Mouse (Mus musculus) liver, embryonic 16.5 days (tissue): ENCODE measurements around the gene Dgcr6. TPM values are rescaled to one million over a fixed set of nuclear protein-coding genes. Genes with fewer than 3 reads are reported as not detected.
"Not testable (repeated sequence)": the region's sequence is repeated elsewhere in the genome, so short reads cannot be mapped to it uniquely, and the experiment has no call there.

Experiments
- ATAC-seq: fragments of 200-750 bp; cut with Nextera tagmentation; 2 replicates; pipeline ENCODE4 v1.8.0; 2017; ENCODE audit warnings: low read depth, mild to moderate bottlenecking, moderate number of reproducible peaks, moderate library complexity
- H3K27ac ChIP-seq: fragments of 300-500 bp; sonication (generic); 2 replicates; pipeline ENCODE4 v1.5.1; 2014; ENCODE audit warnings: mild to moderate bottlenecking, low read length
- H3K27me3 ChIP-seq: fragments of 300-500 bp; sonication (generic); 2 replicates; pipeline ENCODE4 v1.6.1; 2014; ENCODE audit warnings: low read depth, low read length, mixed read lengths; ENCODE audit not compliant: control insufficient read depth, insufficient read depth
- H3K36me3 ChIP-seq: fragments of 300-500 bp; sonication (generic); 2 replicates; pipeline ENCODE4 v1.6.1; 2014; ENCODE audit warnings: mild to moderate bottlenecking; ENCODE audit not compliant: control insufficient read depth, insufficient read depth
- H3K4me1 ChIP-seq: fragments of 300-500 bp; sonication (generic); 2 replicates; pipeline ENCODE4 v1.6.1; 2014; ENCODE audit warnings: low read depth, low read length, mixed read lengths; ENCODE audit not compliant: control insufficient read depth
- H3K4me2 ChIP-seq: fragments of 300-500 bp; sonication (generic); 2 replicates; pipeline ENCODE4 v1.6.1; 2014; ENCODE audit warnings: low read depth, low read length, mixed read lengths
- H3K4me3 ChIP-seq: fragments of 300-500 bp; sonication (generic); 2 replicates; pipeline ENCODE4 v1.5.1; 2014; ENCODE audit warnings: low read depth, mild to moderate bottlenecking, low read length
- H3K9ac ChIP-seq: fragments of 300-500 bp; sonication (generic); 2 replicates; pipeline ENCODE4 v1.6.1; 2014; ENCODE audit warnings: low read depth, low read length
- H3K9me3 ChIP-seq: fragments of 300-500 bp; sonication (generic); replicated peaks from 2 replicates; pipeline ENCODE4 v1.6.1; 2016; ENCODE audit warnings: low read length; ENCODE audit not compliant: control insufficient read depth
- WGBS: fragments of 180-500 bp; shearing (Covaris S2); extraction: QIAGEN DNeasy Blood & Tissue Kit; methylation state at CpG from one replicate; pipeline ENCODE4 v1.1.7; 2014; ENCODE audit not compliant: insufficient replicate concordance; 5-methylcytosine and 5-hydroxymethylcytosine counted together
- polyA plus RNA-seq: library from polyadenylated mRNA; unstranded; fragments of >200 nt; fragmentation: Nextera tagmentation; extraction: Ambion mirVana; gene quantifications from 2 replicates; pipeline ENCODE4 v1.2.1, GENCODE M21; 2015

Dgcr6 gene
- 17.1 and 18.1 TPM in 2 replicates for polyA plus RNA-seq

DNA sequence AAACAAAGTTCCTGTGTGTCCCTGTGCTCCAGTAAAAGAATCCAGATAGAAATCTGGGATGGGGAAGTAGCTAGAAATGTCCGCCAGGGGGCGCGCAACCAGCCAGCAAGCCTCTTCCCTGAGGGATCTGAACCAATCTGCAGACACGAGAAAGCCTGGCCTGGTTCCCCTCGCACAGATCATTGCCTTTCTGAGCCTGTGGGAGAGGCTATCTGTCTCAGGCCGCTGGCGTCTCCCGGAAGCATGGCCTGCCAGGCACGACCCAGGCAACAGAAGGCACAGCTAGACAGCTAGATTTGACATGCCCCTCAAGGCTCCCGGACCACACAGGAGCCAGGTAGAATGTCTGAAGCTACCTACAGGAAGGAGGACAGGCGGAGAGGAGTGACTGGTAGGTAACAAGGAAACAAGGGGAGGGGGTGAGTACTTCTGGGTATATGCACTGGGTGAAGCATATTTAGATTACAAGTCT lies at the start of gene Dgcr6:
TSS of gene Dgcr6 (plus strand) at position 130 of the 472 bp plus-strand sequence.
- no peaks in the 10 kb centered on the region for H3K9me3 ChIP-seq
- no peak within 1 kb of the TSS for H3K4me2 ChIP-seq
- H3K27me3 ChIP-seq = no peaks in the 10 kb centered on the region
- H3K36me3 ChIP-seq = no peaks in the 10 kb centered on the region
- H3K9ac ChIP-seq = no peak within 1 kb of the TSS; the same call in 1 of the 2 replicates
- ATAC-seq = peak; percentile 27; the same call in 1 of the 2 replicates
- WGBS = 12% methylated on average over 11 of the region's 11 CpGs
- no peak within 1 kb of the TSS for H3K27ac ChIP-seq
- H3K4me3 ChIP-seq = no peak within 1 kb of the TSS
- no peaks in the 10 kb centered on the region; the same call in 1 of the 2 replicates for H3K4me1 ChIP-seq

DNA sequence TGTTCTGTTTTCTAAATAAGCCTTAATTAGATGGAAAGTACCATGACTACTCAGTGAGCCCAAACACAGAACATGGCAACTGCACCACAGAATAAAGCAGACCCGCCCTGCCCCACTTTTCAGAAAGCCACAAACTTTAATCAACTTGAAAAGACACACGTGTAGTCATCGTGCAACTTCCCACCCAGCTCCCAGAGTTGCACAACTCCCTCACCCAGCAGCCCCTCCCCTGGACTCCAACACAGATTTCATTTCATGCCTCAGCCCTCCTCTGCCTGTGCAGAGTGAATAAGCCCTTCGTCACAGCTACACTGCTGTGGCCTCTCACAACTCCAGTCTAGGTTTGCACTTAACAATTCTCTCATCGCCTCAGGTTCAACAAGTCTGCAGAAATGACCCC lies 48.1 kb upstream of the Dgcr6 start:
- H3K36me3 ChIP-seq = no peaks in the 10 kb centered on the region
- no peak overlapping the region for H3K27ac ChIP-seq
- no peak overlapping the region for H3K4me2 ChIP-seq
- H3K9ac ChIP-seq = no peak overlapping the region
- H3K4me3 ChIP-seq = no peak overlapping the region
- no peaks in the 10 kb centered on the region for H3K4me1 ChIP-seq
- H3K9me3 ChIP-seq = no peaks in the 10 kb centered on the region
- ATAC-seq = no peak
- WGBS = 32% methylated on average over 5 of the region's 5 CpGs
- H3K27me3 ChIP-seq = no peaks in the 10 kb centered on the region

GRCm38 (mm10) chr16:18007083-18007482 lies 45.6 kb upstream of the Dgcr6 start:
- Histone ChIP-seq H3K36me3 (no peaks in the 10 kb centered on the region), H3K4me1 (no peaks in the 10 kb centered on the region), H3K27ac (no peak overlapping the region), H3K9ac (no peak overlapping the region), H3K4me3 (no peak overlapping the region), H3K27me3 (no peaks in the 10 kb centered on the region), H3K9me3 (no peaks in the 10 kb centered on the region), H3K4me2 (no peak overlapping the region)
- WGBS = 37% methylated on average over 4 of the region's 4 CpGs
- no peak for ATAC-seq

DNA sequence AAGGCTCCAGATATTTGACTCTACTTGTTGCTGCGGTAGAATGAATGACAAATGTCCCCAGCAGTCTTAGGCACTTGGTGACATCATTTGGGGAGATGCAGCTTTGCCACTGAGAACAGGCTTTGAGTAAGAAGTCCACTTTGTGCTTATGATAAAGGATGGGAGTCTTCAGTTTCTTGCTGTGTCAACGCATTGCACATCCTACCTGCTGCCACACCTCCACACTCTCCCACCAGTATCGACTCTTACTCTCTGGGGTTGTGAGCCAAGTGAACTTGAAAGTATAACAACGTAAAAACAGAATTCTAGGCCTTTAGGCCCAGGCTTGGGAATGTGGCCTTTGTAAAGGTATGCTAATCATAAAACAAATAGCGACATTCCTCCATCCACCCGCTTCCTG lies 41.6 kb upstream of the Dgcr6 start:
- no peaks in the 10 kb centered on the region for H3K4me1 ChIP-seq
- H3K27me3 ChIP-seq = no peaks in the 10 kb centered on the region
- H3K9me3 ChIP-seq = no peaks in the 10 kb centered on the region
- H3K4me3 ChIP-seq = no peak overlapping the region
- WGBS = 64% methylated on average over 6 of the region's 6 CpGs
- no peak overlapping the region for H3K9ac ChIP-seq
- H3K27ac ChIP-seq = no peak overlapping the region
- H3K4me2 ChIP-seq = no peak overlapping the region
- H3K36me3 ChIP-seq = no peaks in the 10 kb centered on the region
- ATAC-seq = no peak

- not testable (repeated sequence) for H3K4me2 ChIP-seq, H3K4me1 ChIP-seq, H3K9me3 ChIP-seq, H3K9ac ChIP-seq, H3K4me3 ChIP-seq, H3K27me3 ChIP-seq, H3K36me3 ChIP-seq, H3K27ac ChIP-seq, ATAC-seq
- 58% methylated on average over 3 of the region's 4 CpGs for WGBS
These were observed 36.2 kb upstream of the Dgcr6 start for GRCm38 (mm10) chr16:18016482-18016881.

- WGBS = 43% methylated on average over 8 of the region's 8 CpGs
- H3K27ac ChIP-seq = no peak overlapping the region
- H3K4me1 ChIP-seq = no peaks in the 10 kb centered on the region
- peak; percentile 78 for ATAC-seq
- H3K9me3 ChIP-seq = no peaks in the 10 kb centered on the region
- H3K9ac ChIP-seq = no peak overlapping the region
- no peak overlapping the region for H3K4me3 ChIP-seq
- no peak overlapping the region for H3K4me2 ChIP-seq
- H3K27me3 ChIP-seq = no peaks in the 10 kb centered on the region
- no peaks in the 10 kb centered on the region for H3K36me3 ChIP-seq
These were observed 29.7 kb upstream of the Dgcr6 start for GRCm38 (mm10) chr16:18022780-18023557.

GRCm38 (mm10) chr16:18027371-18027770 lies 25.3 kb upstream of the Dgcr6 start:
- Histone ChIP-seq H3K4me3 (no peak overlapping the region), H3K9me3 (no peaks in the 10 kb centered on the region), H3K4me2 (no peak overlapping the region), H3K27me3 (no peaks in the 10 kb centered on the region), H3K27ac (no peak overlapping the region), H3K36me3 (no peaks in the 10 kb centered on the region), H3K9ac (no peak overlapping the region), H3K4me1 (no peaks in the 10 kb centered on the region)
- 32% methylated on average over 2 of the region's 2 CpGs for WGBS
- no peak for ATAC-seq

DNA sequence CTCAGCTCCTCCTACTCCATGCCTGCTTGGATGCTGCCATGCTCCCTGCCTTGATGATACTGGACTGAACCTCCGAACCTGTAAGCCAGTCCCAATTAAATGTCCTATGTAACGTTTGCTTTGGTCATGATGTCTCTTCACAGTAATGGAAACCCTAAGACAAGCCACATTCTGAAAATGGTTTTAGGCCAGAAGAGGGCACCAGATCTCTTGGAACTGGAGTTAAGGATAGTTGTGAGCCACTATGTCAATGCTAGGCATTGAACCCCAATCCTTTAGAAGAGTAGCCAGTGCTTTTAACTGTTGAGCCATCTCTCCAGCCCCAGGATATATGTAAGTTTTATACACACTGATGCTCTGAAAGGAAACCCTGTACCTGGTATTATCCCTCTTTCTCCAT lies 20.9 kb upstream of the Dgcr6 start:
- no peaks in the 10 kb centered on the region for H3K36me3 ChIP-seq
- ATAC-seq = no peak
- no peak overlapping the region for H3K4me2 ChIP-seq
- no peaks in the 10 kb centered on the region for H3K27me3 ChIP-seq
- no peak overlapping the region for H3K9ac ChIP-seq
- no peak overlapping the region for H3K27ac ChIP-seq
- H3K4me1 ChIP-seq = no peaks in the 10 kb centered on the region; the same call in 1 of the 2 replicates
- 33% methylated on average over 2 of the region's 2 CpGs for WGBS
- H3K4me3 ChIP-seq = no peak overlapping the region
- 0 out of 2 replicates have a peak, but pooled peaks cover 2% of the 10 kb centered on the region for H3K9me3 ChIP-seq

DNA sequence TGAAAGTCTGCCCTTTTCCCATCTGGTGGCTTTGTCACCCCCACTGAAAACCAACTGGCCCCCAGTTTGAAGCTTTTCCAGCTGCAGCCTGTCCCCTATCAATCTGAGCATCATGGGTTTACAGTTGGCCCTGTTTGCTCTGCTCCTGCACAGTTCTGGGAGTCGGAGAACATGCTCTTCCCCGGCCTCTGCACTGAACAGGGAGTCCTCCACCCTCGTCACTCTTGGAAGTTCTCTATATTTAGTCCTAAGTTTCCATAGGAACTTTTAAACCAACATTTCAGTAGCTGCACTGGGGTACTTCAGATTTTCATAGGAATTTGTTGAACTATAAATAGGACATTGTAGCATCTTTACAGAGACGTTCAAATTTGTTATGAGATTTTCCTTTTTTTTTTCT lies 19.4 kb upstream of the Dgcr6 start:
- Histone ChIP-seq H3K9ac (no peak overlapping the region), H3K27me3 (no peaks in the 10 kb centered on the region), H3K27ac (no peak overlapping the region), H3K36me3 (no peaks in the 10 kb centered on the region), H3K4me3 (no peak overlapping the region), H3K4me1 (no peaks in the 10 kb centered on the region; the same call in 1 of the 2 replicates), H3K9me3 (0 out of 2 replicates have a peak, but pooled peaks cover 2% of the 10 kb centered on the region), H3K4me2 (no peak overlapping the region)
- ATAC-seq = no peak
- WGBS = 46% methylated on average over 4 of the region's 4 CpGs
